Mouse (Mus musculus): ENCODE data around the gene Prdm16.

DNA sequence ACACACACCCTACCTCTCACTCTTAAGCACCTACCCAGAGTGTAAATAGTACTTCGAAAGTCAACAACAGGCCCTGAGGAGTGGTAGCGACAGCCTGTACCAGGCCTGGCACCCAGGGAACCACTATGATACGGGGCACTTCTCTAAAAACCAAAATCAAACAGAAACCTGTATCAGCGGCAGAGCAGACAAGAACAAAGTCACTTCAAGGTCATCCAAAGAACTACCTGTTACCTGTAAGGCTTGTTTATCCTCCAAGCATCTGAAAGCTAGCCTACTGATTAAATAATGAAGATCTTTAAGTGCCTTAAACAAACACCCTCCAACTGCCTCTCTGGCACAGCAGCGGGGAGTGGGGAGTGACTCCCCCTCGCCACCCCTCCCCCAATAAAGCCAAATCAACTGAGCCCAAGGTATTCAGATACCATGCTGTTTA lies 110.3 kb downstream of the Prdm16 start:
- no peak for TF ChIP-seq USF1 (IDR thresholded peaks at IDR 0.05; ENCODE audit: low read depth)
- TF ChIP-seq CTCF (IDR thresholded peaks at IDR 0.05; ENCODE audit: control insufficient read depth, insufficient read depth, insufficient read length) = no peak
- no peak for TF ChIP-seq MYOD1 (IDR thresholded peaks at IDR 0.05; ENCODE audit: control insufficient read depth, insufficient read length, low read depth)

All from C2C12 (cell line).